Mouse (Mus musculus) intestine, embryonic 16.5 days (tissue): ENCODE data around the gene Acad12. TPM values are rescaled to one million over a fixed set of nuclear protein-coding genes. Genes with fewer than 3 reads are reported as not detected.

Experiments used
- ATAC-seq: fragments of 200-750 bp; cut with Nextera tagmentation; 2 replicates; pipeline ENCODE4 v1.8.0; 2017; ENCODE audit warnings: moderate TSS enrichment, moderate library complexity
- H3K27ac ChIP-seq: fragments of 300-500 bp; sonication (generic); 2 replicates; pipeline ENCODE4 v1.5.1; 2014; ENCODE audit warnings: mild to moderate bottlenecking, low read length
- H3K27me3 ChIP-seq: fragments of 300-500 bp; sonication (generic); replicated peaks from 2 replicates; pipeline ENCODE4 v1.6.1; 2014; ENCODE audit warnings: low read length, control low read depth, mixed read lengths; ENCODE audit not compliant: control insufficient read depth, insufficient read depth
- H3K36me3 ChIP-seq: fragments of 300-500 bp; sonication (generic); 2 replicates; pipeline ENCODE4 v1.6.1; 2014; ENCODE audit warnings: low read length, control low read depth; ENCODE audit not compliant: control insufficient read depth, insufficient read depth
- H3K4me1 ChIP-seq: fragments of 300-500 bp; sonication (generic); 2 replicates; pipeline ENCODE4 v1.6.1; 2014; ENCODE audit warnings: low read length, control low read depth, mixed read lengths; ENCODE audit not compliant: control insufficient read depth, insufficient read depth
- H3K4me2 ChIP-seq: fragments of 300-500 bp; sonication (generic); 2 replicates; pipeline ENCODE4 v1.6.1; 2014; ENCODE audit warnings: low read depth, low read length, control low read depth
- H3K4me3 ChIP-seq: fragments of 300-500 bp; sonication (generic); 2 replicates; pipeline ENCODE4 v1.5.1; 2014; ENCODE audit warnings: mild to moderate bottlenecking, low read length
- H3K9ac ChIP-seq: fragments of 300-500 bp; sonication (generic); 2 replicates; pipeline ENCODE4 v1.6.1; 2014; ENCODE audit warnings: low read depth, low read length
- H3K9me3 ChIP-seq: fragments of 300-500 bp; sonication (generic); 2 replicates; pipeline ENCODE4 v1.6.1; 2016; ENCODE audit warnings: low read length, control low read depth; ENCODE audit not compliant: control insufficient read depth
- WGBS: fragments of 180-500 bp; shearing (Covaris S2); extraction: QIAGEN DNeasy Blood & Tissue Kit; methylation state at CpG from one replicate; pipeline ENCODE4 v1.1.7; 2014; 5-methylcytosine and 5-hydroxymethylcytosine counted together
- polyA plus RNA-seq: library from polyadenylated mRNA; unstranded; fragments of >200 nt; fragmentation: Nextera tagmentation; extraction: Ambion mirVana; gene quantifications from 2 replicates; pipeline ENCODE4 v1.2.1, GENCODE M21; 2015

Gene Acad12
- polyA plus RNA-seq, 1 experiment from 2014 or later = 4.5 TPM

GRCm38 (mm10) chr5:121597991-121598537 is 20.7 kb downstream of the Acad12 start:
- no peak for ATAC-seq
- Histone ChIP-seq H3K9ac (peak overlapping the region; percentile 25; the same call in 1 of the 2 replicates), H3K36me3 (no peaks in the 10 kb centered on the region), H3K9me3 (no peaks in the 10 kb centered on the region), H3K4me3 (no peak overlapping the region), H3K27me3 (no peaks in the 10 kb centered on the region), H3K4me1 (peaks cover 24% of the 10 kb centered on the region), H3K4me2 (no peak overlapping the region), H3K27ac (peak overlapping the region; percentile 55; the same call in 1 of the 2 replicates)
- 78% methylated on average over 7 of the region's 7 CpGs for WGBS

DNA sequence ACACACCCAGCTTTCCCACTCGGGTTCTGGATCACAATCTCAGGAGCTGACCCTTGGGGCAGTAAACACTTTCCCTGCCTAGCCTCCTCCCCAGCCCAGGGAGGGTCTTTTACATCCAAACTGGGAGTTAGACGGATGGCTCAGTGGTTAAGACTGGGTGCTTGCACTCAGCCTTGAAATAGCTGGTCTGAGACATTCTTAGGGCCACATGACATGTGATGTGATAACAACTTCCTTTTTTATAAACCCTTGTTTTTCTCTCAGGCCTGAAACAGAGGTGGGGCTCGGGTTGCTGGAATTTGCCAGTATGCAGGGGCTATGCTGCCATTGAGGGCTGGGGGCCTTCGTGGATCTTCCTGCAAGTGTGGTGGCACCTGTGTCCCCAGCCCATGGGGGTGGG is 21.4 kb downstream of the Acad12 start:
- Histone ChIP-seq H3K4me2 (no peak overlapping the region), H3K27ac (no peak overlapping the region), H3K4me3 (no peak overlapping the region), H3K9me3 (no peaks in the 10 kb centered on the region), H3K36me3 (no peaks in the 10 kb centered on the region), H3K9ac (no peak overlapping the region), H3K4me1 (peaks cover 24% of the 10 kb centered on the region), H3K27me3 (no peaks in the 10 kb centered on the region)
- WGBS = 73% methylated on average over 4 of the region's 4 CpGs
- ATAC-seq = no peak

- Histone ChIP-seq H3K9me3 (no peaks in the 10 kb centered on the region), H3K4me1 (peaks cover 26% of the 10 kb centered on the region), H3K4me3 (no peak overlapping the region), H3K27me3 (no peaks in the 10 kb centered on the region), H3K4me2 (no peak overlapping the region), H3K27ac (no peak overlapping the region), H3K9ac (no peak overlapping the region), H3K36me3 (no peaks in the 10 kb centered on the region)
- 60% methylated on average over 6 of the region's 6 CpGs for WGBS
- ATAC-seq = no peak
These were observed 22.5 kb downstream of the Acad12 start for GRCm38 (mm10) chr5:121596226-121596625.

GRCm38 (mm10) chr5:121595758-121596157 is 23.0 kb downstream of the Acad12 start:
- no peaks in the 10 kb centered on the region for H3K36me3 ChIP-seq
- no peak overlapping the region for H3K4me3 ChIP-seq
- ATAC-seq = no peak
- H3K27me3 ChIP-seq = no peaks in the 10 kb centered on the region
- no peaks in the 10 kb centered on the region for H3K9me3 ChIP-seq
- no peak overlapping the region for H3K27ac ChIP-seq
- peaks cover 27% of the 10 kb centered on the region for H3K4me1 ChIP-seq
- no peak overlapping the region for H3K4me2 ChIP-seq
- WGBS = 55% methylated on average over 6 of the region's 6 CpGs
- H3K9ac ChIP-seq = no peak overlapping the region

GRCm38 (mm10) chr5:121594714-121595313 is 23.9 kb downstream of the Acad12 start:
- Histone ChIP-seq H3K4me3 (no peak overlapping the region), H3K27ac (no peak overlapping the region), H3K4me1 (peaks cover 27% of the 10 kb centered on the region), H3K36me3 (no peaks in the 10 kb centered on the region), H3K27me3 (no peaks in the 10 kb centered on the region), H3K9me3 (no peaks in the 10 kb centered on the region), H3K9ac (no peak overlapping the region), H3K4me2 (no peak overlapping the region)
- no peak for ATAC-seq
- 69% methylated on average over 6 of the region's 6 CpGs for WGBS

DNA sequence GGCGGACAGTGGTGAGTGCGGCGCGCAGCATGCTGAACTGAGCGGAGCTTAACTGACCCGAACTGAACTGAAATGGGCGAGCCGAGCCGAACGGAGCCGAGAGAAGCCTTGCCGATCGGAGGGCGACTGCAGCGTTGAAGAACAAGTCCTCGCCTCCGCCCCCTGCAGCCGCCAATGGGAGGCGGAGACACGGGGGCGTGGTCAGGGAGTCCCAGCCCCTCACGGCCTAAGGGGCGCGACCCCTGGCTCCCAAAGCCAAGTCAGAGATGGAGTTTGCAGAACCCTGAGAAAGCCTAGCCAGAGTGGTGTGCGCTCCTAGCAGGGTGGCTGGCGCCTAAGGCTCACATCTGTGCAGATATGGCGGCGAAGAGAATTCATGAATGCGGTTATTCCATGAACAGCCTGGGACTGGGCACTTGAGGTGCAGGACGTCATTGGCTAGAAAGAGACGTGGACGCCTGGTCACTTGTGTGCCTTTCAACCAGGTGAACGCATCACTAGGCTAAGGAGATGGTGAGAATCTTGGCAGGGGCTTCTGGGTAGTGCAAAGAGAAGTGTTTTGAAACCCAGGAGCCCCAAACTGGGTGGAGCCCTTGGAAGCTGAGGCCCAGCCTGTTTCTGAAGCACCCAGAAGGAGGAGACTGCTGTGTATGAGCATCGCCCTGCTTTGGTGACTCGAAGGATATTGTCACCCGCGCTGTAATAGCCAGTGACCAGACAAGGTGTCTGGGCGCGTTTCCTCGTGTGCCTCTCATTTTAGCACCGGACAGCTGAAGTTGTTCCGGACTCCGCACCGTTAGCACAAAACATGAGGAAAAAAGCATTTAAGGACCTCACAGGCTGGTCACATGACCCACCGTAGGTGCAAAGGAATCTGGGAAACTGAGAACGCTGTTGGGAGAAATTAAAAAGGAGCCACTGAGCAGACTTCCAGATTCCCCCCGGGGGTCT is 25.0 kb downstream of the Acad12 start, which contains the start of gene Aldh2:
Gene Aldh2, minus strand, starts transcription at position 374 of the 951 bp plus-strand sequence.
- peak within 1 kb of the TSS; percentile 87 for H3K4me3 ChIP-seq
- peak; percentile 90 for ATAC-seq
- peak within 1 kb of the TSS; percentile 87 for H3K27ac ChIP-seq
- 4% methylated on average over 47 of the region's 47 CpGs for WGBS
- H3K27me3 ChIP-seq = no peaks in the 10 kb centered on the region
- peak within 1 kb of the TSS; percentile 87 for H3K9ac ChIP-seq
- peaks cover 27% of the 10 kb centered on the region for H3K4me1 ChIP-seq
- H3K9me3 ChIP-seq = no peaks in the 10 kb centered on the region
- peak within 1 kb of the TSS; percentile 92 for H3K4me2 ChIP-seq
- no peaks in the 10 kb centered on the region for H3K36me3 ChIP-seq

- ATAC-seq = peak; percentile 63
These were observed 25.8 kb downstream of the Acad12 start for GRCm38 (mm10) chr5:121592816-121593407.

GRCm38 (mm10) chr5:121592064-121592815 is 26.5 kb downstream of the Acad12 start:
- no peaks in the 10 kb centered on the region for H3K27me3 ChIP-seq
- peak overlapping the region; percentile 92 for H3K4me2 ChIP-seq
- peak overlapping the region; percentile 87 for H3K4me3 ChIP-seq
- ATAC-seq = no peak
- no peaks in the 10 kb centered on the region for H3K9me3 ChIP-seq
- 0 out of 2 replicates have a peak overlapping the region, but pooled peaks have one; percentile 87 for H3K9ac ChIP-seq
- H3K36me3 ChIP-seq = no peaks in the 10 kb centered on the region
- H3K4me1 ChIP-seq = peaks cover 27% of the 10 kb centered on the region
- WGBS = 66% methylated on average over 11 of the region's 11 CpGs
- no peak overlapping the region for H3K27ac ChIP-seq

More at GRCm38 (mm10) chr5:121592816-121593407, 25.8 kb downstream of the Acad12 start:
- Histone ChIP-seq H3K36me3 (no peaks in the 10 kb centered on the region), H3K4me1 (peaks cover 27% of the 10 kb centered on the region), H3K4me3 (peak overlapping the region; percentile 87), H3K9me3 (no peaks in the 10 kb centered on the region), H3K9ac (peak overlapping the region; percentile 87), H3K27ac (peak overlapping the region; percentile 87), H3K4me2 (peak overlapping the region; percentile 92), H3K27me3 (no peaks in the 10 kb centered on the region)
- 4% methylated on average over 33 of the region's 33 CpGs for WGBS
